Mouse (Mus musculus) intestine, embryonic 16.5 days (tissue): ENCODE measurements around the gene Galntl6. TPM values are rescaled to one million over a fixed set of nuclear protein-coding genes. Genes with fewer than 3 reads are reported as not detected.

Experiments used
- ATAC-seq: fragments of 200-750 bp; cut with Nextera tagmentation; 2 replicates; pipeline ENCODE4 v1.8.0; 2017; ENCODE audit warnings: moderate TSS enrichment, moderate library complexity
- H3K27ac ChIP-seq: fragments of 300-500 bp; sonication (generic); 2 replicates; pipeline ENCODE4 v1.5.1; 2014; ENCODE audit warnings: mild to moderate bottlenecking, low read length
- H3K27me3 ChIP-seq: fragments of 300-500 bp; sonication (generic); replicated peaks from 2 replicates; pipeline ENCODE4 v1.6.1; 2014; ENCODE audit warnings: low read length, control low read depth, mixed read lengths; ENCODE audit not compliant: control insufficient read depth, insufficient read depth
- H3K36me3 ChIP-seq: fragments of 300-500 bp; sonication (generic); 2 replicates; pipeline ENCODE4 v1.6.1; 2014; ENCODE audit warnings: low read length, control low read depth; ENCODE audit not compliant: control insufficient read depth, insufficient read depth
- H3K4me1 ChIP-seq: fragments of 300-500 bp; sonication (generic); 2 replicates; pipeline ENCODE4 v1.6.1; 2014; ENCODE audit warnings: low read length, control low read depth, mixed read lengths; ENCODE audit not compliant: control insufficient read depth, insufficient read depth
- H3K4me2 ChIP-seq: fragments of 300-500 bp; sonication (generic); 2 replicates; pipeline ENCODE4 v1.6.1; 2014; ENCODE audit warnings: low read depth, low read length, control low read depth
- H3K4me3 ChIP-seq: fragments of 300-500 bp; sonication (generic); 2 replicates; pipeline ENCODE4 v1.5.1; 2014; ENCODE audit warnings: mild to moderate bottlenecking, low read length
- H3K9ac ChIP-seq: fragments of 300-500 bp; sonication (generic); 2 replicates; pipeline ENCODE4 v1.6.1; 2014; ENCODE audit warnings: low read depth, low read length
- H3K9me3 ChIP-seq: fragments of 300-500 bp; sonication (generic); 2 replicates; pipeline ENCODE4 v1.6.1; 2016; ENCODE audit warnings: low read length, control low read depth; ENCODE audit not compliant: control insufficient read depth
- WGBS: fragments of 180-500 bp; shearing (Covaris S2); extraction: QIAGEN DNeasy Blood & Tissue Kit; methylation state at CpG from one replicate; pipeline ENCODE4 v1.1.7; 2014; 5-methylcytosine and 5-hydroxymethylcytosine counted together
- polyA plus RNA-seq: library from polyadenylated mRNA; unstranded; fragments of >200 nt; fragmentation: Nextera tagmentation; extraction: Ambion mirVana; gene quantifications from 2 replicates; pipeline ENCODE4 v1.2.1, GENCODE M21; 2015

Galntl6 gene
- polyA plus RNA-seq, 1 experiment from 2014 or later: 0.56 TPM

GRCm38 (mm10) chr8:58396500-58396899 lies 515.9 kb downstream of the Galntl6 start:
- Histone ChIP-seq H3K9me3 (no peaks in the 10 kb centered on the region), H3K36me3 (no peaks in the 10 kb centered on the region), H3K4me2 (no peak overlapping the region), H3K27ac (no peak overlapping the region), H3K9ac (no peak overlapping the region), H3K4me3 (no peak overlapping the region), H3K4me1 (no peaks in the 10 kb centered on the region), H3K27me3 (no peaks in the 10 kb centered on the region)
- ATAC-seq: no peak
- WGBS: 61% methylated on average over 3 of the region's 3 CpGs

GRCm38 (mm10) chr8:58395879-58396278 lies 516.6 kb downstream of the Galntl6 start:
- Histone ChIP-seq H3K4me2 (no peak overlapping the region), H3K9ac (no peak overlapping the region), H3K4me1 (no peaks in the 10 kb centered on the region), H3K27me3 (no peaks in the 10 kb centered on the region), H3K27ac (no peak overlapping the region), H3K9me3 (no peaks in the 10 kb centered on the region), H3K4me3 (no peak overlapping the region), H3K36me3 (no peaks in the 10 kb centered on the region)
- no peak for ATAC-seq
- 80% methylated on average over 1 of the region's 1 CpGs for WGBS

- no peaks in the 10 kb centered on the region for H3K9me3 ChIP-seq
- H3K27ac ChIP-seq: no peak overlapping the region
- no peak overlapping the region for H3K9ac ChIP-seq
- H3K4me1 ChIP-seq: no peaks in the 10 kb centered on the region
- no peak for ATAC-seq
- no peak overlapping the region for H3K4me2 ChIP-seq
- H3K4me3 ChIP-seq: no peak overlapping the region
- no peaks in the 10 kb centered on the region for H3K27me3 ChIP-seq
- WGBS: 82% methylated on average over 2 of the region's 2 CpGs
- no peaks in the 10 kb centered on the region for H3K36me3 ChIP-seq
Observed at GRCm38 (mm10) chr8:58372389-58372788, 540.1 kb downstream of the Galntl6 start.

GRCm38 (mm10) chr8:58371979-58372378 lies 540.5 kb downstream of the Galntl6 start:
- Histone ChIP-seq H3K36me3 (no peaks in the 10 kb centered on the region), H3K4me3 (no peak overlapping the region), H3K4me2 (no peak overlapping the region), H3K27ac (no peak overlapping the region), H3K4me1 (no peaks in the 10 kb centered on the region), H3K9me3 (no peaks in the 10 kb centered on the region), H3K27me3 (no peaks in the 10 kb centered on the region), H3K9ac (no peak overlapping the region)
- 68% methylated on average over 10 of the region's 10 CpGs for WGBS
- ATAC-seq: no peak

GRCm38 (mm10) chr8:58331151-58331550 lies 581.3 kb downstream of the Galntl6 start:
- no peak overlapping the region for H3K27ac ChIP-seq
- H3K27me3 ChIP-seq: no peaks in the 10 kb centered on the region
- no peaks in the 10 kb centered on the region for H3K9me3 ChIP-seq
- no peak overlapping the region for H3K9ac ChIP-seq
- no peak for ATAC-seq
- no peaks in the 10 kb centered on the region for H3K4me1 ChIP-seq
- no peaks in the 10 kb centered on the region for H3K36me3 ChIP-seq
- no peak overlapping the region for H3K4me3 ChIP-seq
- H3K4me2 ChIP-seq: no peak overlapping the region
- whole genome bisulfite sequencing: 68% methylated on average over 1 of the region's 1 CpGs

- Histone ChIP-seq H3K4me1 (no peaks in the 10 kb centered on the region), H3K27ac (no peak overlapping the region), H3K36me3 (no peaks in the 10 kb centered on the region), H3K27me3 (no peaks in the 10 kb centered on the region), H3K4me3 (no peak overlapping the region), H3K4me2 (no peak overlapping the region), H3K9me3 (no peaks in the 10 kb centered on the region), H3K9ac (no peak overlapping the region)
- no peak for ATAC-seq
- WGBS: 94% methylated on average over 2 of the region's 2 CpGs
Observed at GRCm38 (mm10) chr8:58313482-58313881, 599.0 kb downstream of the Galntl6 start.

- Histone ChIP-seq H3K9me3 (no peaks in the 10 kb centered on the region), H3K4me2 (no peak overlapping the region), H3K4me1 (no peaks in the 10 kb centered on the region), H3K9ac (no peak overlapping the region), H3K4me3 (no peak overlapping the region), H3K27ac (no peak overlapping the region), H3K36me3 (no peaks in the 10 kb centered on the region), H3K27me3 (no peaks in the 10 kb centered on the region)
- 82% methylated on average over 4 of the region's 4 CpGs for WGBS
- ATAC-seq: no peak
Observed at GRCm38 (mm10) chr8:58291487-58291886, 621.0 kb downstream of the Galntl6 start.

GRCm38 (mm10) chr8:58290080-58290479 lies 622.4 kb downstream of the Galntl6 start:
- Histone ChIP-seq H3K9ac (no peak overlapping the region), H3K4me2 (no peak overlapping the region), H3K4me1 (no peaks in the 10 kb centered on the region), H3K4me3 (no peak overlapping the region), H3K36me3 (no peaks in the 10 kb centered on the region), H3K27ac (no peak overlapping the region), H3K9me3 (no peaks in the 10 kb centered on the region), H3K27me3 (no peaks in the 10 kb centered on the region)
- ATAC-seq: no peak

GRCm38 (mm10) chr8:58265485-58265884 lies 647.0 kb downstream of the Galntl6 start:
- ATAC-seq: no peak
- Histone ChIP-seq H3K36me3 (no peaks in the 10 kb centered on the region), H3K4me1 (no peaks in the 10 kb centered on the region), H3K4me3 (no peak overlapping the region), H3K27me3 (no peaks in the 10 kb centered on the region), H3K4me2 (no peak overlapping the region), H3K27ac (no peak overlapping the region), H3K9ac (no peak overlapping the region), H3K9me3 (no peaks in the 10 kb centered on the region)
- 82% methylated on average over 2 of the region's 2 CpGs for WGBS

GRCm38 (mm10) chr8:58258577-58259315 lies 653.7 kb downstream of the Galntl6 start:
- Histone ChIP-seq H3K4me2 (no peak overlapping the region), H3K4me3 (no peak overlapping the region), H3K36me3 (no peaks in the 10 kb centered on the region), H3K4me1 (no peaks in the 10 kb centered on the region), H3K9ac (no peak overlapping the region), H3K9me3 (no peaks in the 10 kb centered on the region), H3K27me3 (no peaks in the 10 kb centered on the region), H3K27ac (no peak overlapping the region)
- no peak for ATAC-seq
- 58% methylated on average over 2 of the region's 2 CpGs for WGBS
